Mouse (Mus musculus) liver, embryonic 14.5 days (tissue): Measurements from ENCODE around the gene Gm45753. TPM values are rescaled to one million over a fixed set of nuclear protein-coding genes. Genes with fewer than 3 reads are reported as not detected.

Source experiments
- ATAC-seq: fragments of 200-750 bp; cut with Nextera tagmentation; 2 replicates; pipeline ENCODE4 v1.8.0; 2017; ENCODE audit warnings: moderate number of reproducible peaks, mild to moderate bottlenecking, moderate library complexity; ENCODE audit not compliant: insufficient read depth
- DNase-seq, 3 experiments: peaks; one replicate each; pipeline ENCODE4 v3.0.0-alpha.2; 2012 to 2013; ENCODE audit warnings: low read depth in 3 of 3, low spot score in 3 of 3
- H3K27ac ChIP-seq: fragments of 300-500 bp; sonication (generic); 2 replicates; pipeline ENCODE4 v1.5.1; 2014; ENCODE audit warnings: moderate library complexity, mild to moderate bottlenecking, control low read depth, inconsistent platforms
- H3K27me3 ChIP-seq: fragments of 300-500 bp; sonication (generic); 2 replicates; pipeline ENCODE4 v1.6.1; 2014; ENCODE audit warnings: mild to moderate bottlenecking, low read length, moderate library complexity; ENCODE audit not compliant: control insufficient read depth, insufficient read depth
- H3K36me3 ChIP-seq: fragments of 300-500 bp; sonication (generic); replicated peaks from 2 replicates; pipeline ENCODE4 v1.6.1; 2014; ENCODE audit warnings: low read depth; ENCODE audit not compliant: control insufficient read depth, insufficient read depth
- H3K4me1 ChIP-seq, 2 experiments: fragments of 200-500 bp in 1 of 2; fragments of 300-500 bp in 1 of 2; sonication (generic) in 1 of 2; replicated peaks; 2 replicates each; pipeline ENCODE4 v1.6.1; 2012 to 2014; ENCODE audit warnings: antibody characterized with exemption in 1 of 2, inconsistent platforms in 1 of 2, low read length in 1 of 2; ENCODE audit not compliant: control insufficient read depth in 2 of 2, insufficient read depth in 2 of 2
- H3K4me2 ChIP-seq: fragments of 300-500 bp; sonication (generic); 2 replicates; pipeline ENCODE4 v1.6.1; 2014; ENCODE audit warnings: low read depth, mild to moderate bottlenecking, control low read depth, moderate library complexity
- H3K4me3 ChIP-seq, 2 experiments: fragments of 200-500 bp in 1 of 2; fragments of 300-500 bp in 1 of 2; sonication (generic) in 1 of 2; 2 replicates each; pipeline ENCODE4 v1.5.1; 2012 to 2014; ENCODE audit warnings: low read depth in 2 of 2, low read length in 2 of 2, mild to moderate bottlenecking in 2 of 2, control low read depth in 1 of 2, inconsistent platforms in 1 of 2, moderate library complexity in 1 of 2; ENCODE audit not compliant: insufficient read depth in 1 of 2
- H3K9ac ChIP-seq: fragments of 300-500 bp; sonication (generic); replicated peaks from 2 replicates; pipeline ENCODE4 v1.6.1; 2014; ENCODE audit warnings: mild to moderate bottlenecking, control low read depth, moderate library complexity
- H3K9me3 ChIP-seq: fragments of 300-500 bp; sonication (generic); 2 replicates; pipeline ENCODE4 v1.6.1; 2016; ENCODE audit warnings: low read length, mixed read lengths; ENCODE audit not compliant: control insufficient read depth
- CTCF ChIP-seq: IDR thresholded peaks from 2 replicates; pipeline ENCODE4 v1.5.1; 2016; ENCODE audit warnings: antibody characterized with exemption, low read depth, control low read depth
- EP300 ChIP-seq: IDR thresholded peaks from 2 replicates; pipeline ENCODE4 v1.6.1; 2016; ENCODE audit warnings: antibody characterized with exemption, low read depth
- WGBS: fragments of 180-500 bp; shearing (Covaris S2); extraction: QIAGEN DNeasy Blood & Tissue Kit; methylation state at CpG from one replicate; pipeline ENCODE4 v1.1.7; 2014; ENCODE audit not compliant: insufficient replicate concordance; 5-methylcytosine and 5-hydroxymethylcytosine counted together
- polyA plus RNA-seq, 2 experiments: library from polyadenylated mRNA; depleted of rRNA in 1 of 2; stranded (reverse) in 1 of 2; unstranded in 1 of 2; fragments of >200 nt; fragmentation: Nextera tagmentation in 1 of 2; extraction: Ambion mirVana in 1 of 2; gene quantifications; 2 replicates each; pipeline versions ENCODE4 v1.2.1 to v1.2.3; 2012 to 2014

The Gm45753 gene
- polyA plus RNA-seq, 2 experiments: 0.20 to 7.0 TPM

GRCm38 (mm10) chr8:45239363-45239762 is 68.9 kb downstream of the Gm45753 start:
- no peaks in the 10 kb centered on the region for H3K27me3 ChIP-seq
- no peak for TF ChIP-seq CTCF
- TF ChIP-seq EP300: no peak
- H3K4me2 ChIP-seq: no peak overlapping the region
- no peaks in the 10 kb centered on the region for H3K36me3 ChIP-seq
- no peaks in the 10 kb centered on the region; a peak in 1 of 4 replicates for H3K4me1 ChIP-seq
- H3K4me3 ChIP-seq: no peak overlapping the region
- H3K9ac ChIP-seq: no peak overlapping the region
- H3K9me3 ChIP-seq: no peaks in the 10 kb centered on the region
- DNase-seq (no peak), ATAC-seq (no peak)
- WGBS: 65% methylated on average over 8 of the region's 8 CpGs
- H3K27ac ChIP-seq: no peak overlapping the region

GRCm38 (mm10) chr8:45238282-45238681 is 70.0 kb downstream of the Gm45753 start:
- Histone ChIP-seq H3K27me3 (no peaks in the 10 kb centered on the region), H3K4me1 (no peaks in the 10 kb centered on the region; a peak in 1 of 4 replicates), H3K9ac (no peak overlapping the region), H3K9me3 (no peaks in the 10 kb centered on the region), H3K27ac (no peak overlapping the region), H3K4me2 (no peak overlapping the region), H3K4me3 (no peak overlapping the region), H3K36me3 (no peaks in the 10 kb centered on the region)
- no peak for DNase-seq
- no peak for ATAC-seq
- WGBS: 24% methylated on average over 3 of the region's 3 CpGs
- peak; percentile 32; the same call in 1 of the 2 replicates for TF ChIP-seq CTCF
- TF ChIP-seq EP300: no peak

- H3K4me2 ChIP-seq: no peak overlapping the region
- H3K27me3 ChIP-seq: no peaks in the 10 kb centered on the region
- H3K9ac ChIP-seq: no peak overlapping the region
- H3K27ac ChIP-seq: no peak overlapping the region
- DNase-seq (no peak), ATAC-seq (no peak)
- H3K9me3 ChIP-seq: no peaks in the 10 kb centered on the region
- WGBS: 28% methylated on average over 14 of the region's 14 CpGs
- no peak overlapping the region for H3K4me3 ChIP-seq
- no peaks in the 10 kb centered on the region for H3K36me3 ChIP-seq
- no peaks in the 10 kb centered on the region; a peak in 1 of 4 replicates for H3K4me1 ChIP-seq
- no peak for TF ChIP-seq EP300
- TF ChIP-seq CTCF: peak; percentile 41
Observed at GRCm38 (mm10) chr8:45236164-45236912, 71.9 kb downstream of the Gm45753 start.

GRCm38 (mm10) chr8:45235228-45235627 is 73.0 kb downstream of the Gm45753 start:
- ATAC-seq: no peak
- no peak overlapping the region for H3K9ac ChIP-seq
- H3K9me3 ChIP-seq: no peaks in the 10 kb centered on the region
- 63% methylated on average over 6 of the region's 6 CpGs for WGBS
- no peaks in the 10 kb centered on the region; a peak in 1 of 4 replicates for H3K4me1 ChIP-seq
- no peak overlapping the region for H3K27ac ChIP-seq
- H3K36me3 ChIP-seq: no peaks in the 10 kb centered on the region
- no peak overlapping the region for H3K4me2 ChIP-seq
- no peaks in the 10 kb centered on the region for H3K27me3 ChIP-seq
- no peak for DNase-seq
- no peak for TF ChIP-seq CTCF
- no peak for TF ChIP-seq EP300
- no peak overlapping the region for H3K4me3 ChIP-seq

GRCm38 (mm10) chr8:45233256-45233655 is 75.0 kb downstream of the Gm45753 start:
- H3K27ac ChIP-seq: no peak overlapping the region
- 47% methylated on average over 3 of the region's 3 CpGs for WGBS
- TF ChIP-seq CTCF (no peak), EP300 (no peak)
- no peak overlapping the region for H3K4me3 ChIP-seq
- no peak overlapping the region for H3K4me2 ChIP-seq
- no peak overlapping the region for H3K9ac ChIP-seq
- no peaks in the 10 kb centered on the region for H3K27me3 ChIP-seq
- no peak for ATAC-seq
- H3K9me3 ChIP-seq: no peaks in the 10 kb centered on the region
- DNase-seq: no peak
- H3K4me1 ChIP-seq: no peaks in the 10 kb centered on the region
- H3K36me3 ChIP-seq: no peaks in the 10 kb centered on the region

Other genes with a start within 250 kb of the Gm45753 start
- gene Mtnr1a, start 239.3 kb downstream of the Gm45753 start, polyA plus RNA-seq (2012; rRNA removed): 0.02 TPM in 1 of 2 replicates, not detected in the other
- not detected in 2 replicates for gene Mtnr1a, start 239.3 kb downstream of the Gm45753 start, polyA plus RNA-seq (2014; fragmentation: Nextera tagmentation; extraction: Ambion mirVana)
- gene F11, start 46.4 kb downstream of the Gm45753 start, polyA plus RNA-seq (2012; rRNA removed): 8.4 and 10.1 TPM in 2 replicates
- 10.8 and 11.2 TPM in 2 replicates for gene F11, start 46.4 kb downstream of the Gm45753 start, polyA plus RNA-seq (2014; fragmentation: Nextera tagmentation; extraction: Ambion mirVana)
- 3.1 and 4.3 TPM in 2 replicates for gene Klkb1, start 13.6 kb downstream of the Gm45753 start, polyA plus RNA-seq (2012; rRNA removed)
- gene Klkb1, start 13.6 kb downstream of the Gm45753 start, polyA plus RNA-seq (2014; fragmentation: Nextera tagmentation; extraction: Ambion mirVana): 6.0 and 6.3 TPM in 2 replicates
- gene Cyp4v3, start 24.8 kb upstream of the Gm45753 start, polyA plus RNA-seq (2012; rRNA removed): 1.9 and 2.3 TPM in 2 replicates
- gene Cyp4v3, start 24.8 kb upstream of the Gm45753 start, polyA plus RNA-seq (2014; fragmentation: Nextera tagmentation; extraction: Ambion mirVana): 3.7 and 5.4 TPM in 2 replicates
- 1.2 and 1.4 TPM in 2 replicates for gene Fam149a, start 73.8 kb upstream of the Gm45753 start, polyA plus RNA-seq (2012; rRNA removed)
- 1.7 and 1.8 TPM in 2 replicates for gene Fam149a, start 73.8 kb upstream of the Gm45753 start, polyA plus RNA-seq (2014; fragmentation: Nextera tagmentation; extraction: Ambion mirVana)
- gene Tlr3, start 102.6 kb upstream of the Gm45753 start, polyA plus RNA-seq (2012; rRNA removed): 0.40 and 0.61 TPM in 2 replicates
- gene Tlr3, start 102.6 kb upstream of the Gm45753 start, polyA plus RNA-seq (2014; fragmentation: Nextera tagmentation; extraction: Ambion mirVana): 0.38 and 1.3 TPM in 2 replicates
- 2.5 and 3.7 TPM in 2 replicates for gene Sorbs2, start 199.3 kb upstream of the Gm45753 start, polyA plus RNA-seq (2012; rRNA removed)
- gene Sorbs2, start 199.3 kb upstream of the Gm45753 start, polyA plus RNA-seq (2014; fragmentation: Nextera tagmentation; extraction: Ambion mirVana): 6.2 and 7.0 TPM in 2 replicates